ENCODE assay signal across 13 mouse cellular contexts in genomic region chr5:124215647-124216046, GRCm38 (mm10). TPM values are rescaled to one million over a fixed set of nuclear protein-coding genes. Genes with fewer than 3 reads are reported as not detected.
DNase-seq lines count a peak whose midpoint lies in the region; ATAC-seq and TF ChIP-seq lines count a peak whose summit lies in the region.
"Had no signal": no experiment of that assay in that cellular context is flagged by ENCODE, and none has a peak within 500 bp of the region (broad histone marks: within the 10 kb centered on the region; RNA-seq: fewer than 3 reads in every experiment).

No protein-coding gene starts in this region.

- no peak overlapping the region for H3K9ac ChIP-seq in heart, postnatal 0 days (replicated peaks; ENCODE audit: low read depth, low read length)

- no peak for TF ChIP-seq CTCF in heart, postnatal 0 days (IDR thresholded peaks at IDR 0.05; ENCODE audit: low read depth)
- TF ChIP-seq CTCF in left cerebral cortex, adult 2 months (IDR thresholded peaks at IDR 0.05) = no peak

- no peak overlapping the region for H3K4me3 ChIP-seq in heart, postnatal 0 days (ENCODE audit: low read depth, low read length)
- H3K4me3 ChIP-seq in left cerebral cortex, adult 2 months = no peak overlapping the region
- H3K4me3 ChIP-seq: myocyte had no signal

- peak overlapping the region; percentile 97 for H3K27ac ChIP-seq in heart, postnatal 0 days (ENCODE audit: low read depth)
- H3K27ac ChIP-seq in left cerebral cortex, adult 2 months = peak overlapping the region; percentile 90

- DNase-seq in heart, postnatal 0 days (ENCODE audit: low spot score) = no peak
- no peak for DNase-seq in heart, adult 18-20 months
- DNase-seq in left cerebral cortex, adult 2 months (ENCODE audit: extremely low spot score in 1 of 2, low spot score in 2 of 2) = no peak
- no peak for DNase-seq in left cerebral cortex, postnatal 4 days
- peak; percentile 35 for DNase-seq in thymus, postnatal 25 days
- no peak for DNase-seq in thymus, adult 18-20 months
- DNase-seq in frontal cortex, postnatal 25 days (ENCODE audit: low spot score in 2 of 2) = no peak
- DNase-seq: adrenal gland, postnatal 14 days; cerebellum, adult 11 months; gastrocnemius, postnatal 10 days; retina, postnatal 1 day had no signal

- H3K27me3 ChIP-seq in heart, postnatal 0 days (ENCODE audit: control insufficient read depth, insufficient read depth, low read length) = no peaks in the 10 kb centered on the region
- H3K27me3 ChIP-seq: megakaryocyte, embryonic 14.5 days had no signal

- no peak overlapping the region for H3K4me2 ChIP-seq in heart, postnatal 0 days (ENCODE audit: low read depth, low read length)

- H3K36me3 ChIP-seq in heart, postnatal 0 days (replicated peaks; ENCODE audit: control insufficient read depth, insufficient read depth, low read length) = no peaks in the 10 kb centered on the region

- no peaks in the 10 kb centered on the region for H3K9me3 ChIP-seq in heart, postnatal 0 days (replicated peaks; ENCODE audit: control insufficient read depth, low read length)
- H3K9me3 ChIP-seq: megakaryocyte, embryonic 14.5 days had no signal

- ATAC-seq in heart, postnatal 0 days (ENCODE audit: insufficient read depth, low read depth) = no peak

- WGBS in heart, postnatal 0 days = 73% methylated on average over 10 of the region's 10 CpGs

- H3K4me1 ChIP-seq in heart, postnatal 0 days (ENCODE audit: control insufficient read depth, insufficient read depth) = peaks cover 76% of the 10 kb centered on the region

- intact Hi-C loops in left cerebral cortex, adult 2 months (cut with DNase I) = no loop called here
- intact Hi-C loops in left cerebral cortex, postnatal 4 days (cut with DNase I) = no loop called here

- no peak for TF ChIP-seq EP300 in heart, postnatal 0 days (IDR thresholded peaks at IDR 0.05; ENCODE audit: low read depth)

RNA-seq across cellular contexts. Expression of gene Pitpnm2, which starts 33.9 kb away (rescaled TPM):
- total RNA-seq in heart, postnatal 0 days (2014; rRNA removed; ENCODE audit: low replicate concordance) = 17.1 and 28.6 TPM in 2 replicates
- 3.1 and 3.2 TPM in 2 replicates for polyA plus RNA-seq in heart, postnatal 0 days (2015; fragmentation: Nextera tagmentation; extraction: Ambion mirVana)
- total RNA-seq in heart, adult 18-20 months (2021) = 10 to 100 TPM; 36.8 to 38.9 TPM
- total RNA-seq in left cerebral cortex, adult 2 months (2021) = 100 to 1,000 TPM; 317 to 336 TPM
- total RNA-seq in left cerebral cortex, postnatal 4 days (2021) = 100 to 1,000 TPM; 146 to 151 TPM
